Mouse (Mus musculus) spleen, adult 2 months (tissue): Measurements from ENCODE around the gene Tnip3. TPM values are rescaled to one million over a fixed set of nuclear protein-coding genes. Genes with fewer than 3 reads are reported as not detected.

Experiments
- DNase-seq, 2 experiments: peaks; one replicate each; pipeline versions ENCODE4 v3.0.0 to v3.0.0-alpha.2; 2012 to 2021; ENCODE audit warnings: low spot score in 2 of 2, low read depth in 1 of 2
- H3K27ac ChIP-seq: fragments of 200-500 bp; 2 replicates; pipeline ENCODE4 v1.5.1; 2012; ENCODE audit warnings: low read length, inconsistent platforms; ENCODE audit not compliant: insufficient read depth
- H3K27me3 ChIP-seq: fragments of 200-500 bp; 2 replicates; pipeline ENCODE4 v1.6.1; 2012; ENCODE audit warnings: mild to moderate bottlenecking, moderate library complexity, low read length, inconsistent platforms; ENCODE audit not compliant: control insufficient read depth, insufficient read depth
- H3K36me3 ChIP-seq: fragments of 200-500 bp; 2 replicates; pipeline ENCODE4 v1.6.1; 2012; ENCODE audit warnings: mild to moderate bottlenecking, low read length, inconsistent platforms; ENCODE audit not compliant: control insufficient read depth, insufficient read depth
- H3K4me1 ChIP-seq: fragments of 200-500 bp; 2 replicates; pipeline ENCODE4 v1.6.1; 2011; ENCODE audit warnings: inconsistent platforms; ENCODE audit not compliant: control insufficient read depth, insufficient read depth, insufficient read length
- H3K4me3 ChIP-seq: fragments of 200-500 bp; 2 replicates; pipeline ENCODE4 v1.5.1; 2011; ENCODE audit warnings: mild to moderate bottlenecking, inconsistent platforms; ENCODE audit not compliant: insufficient read depth, insufficient read length; ENCODE audit errors: extremely low read depth
- CTCF ChIP-seq: fragments of 200-500 bp; IDR thresholded peaks from 2 replicates; pipeline ENCODE4 v1.5.1; 2011; ENCODE audit warnings: mild to moderate bottlenecking, inconsistent platforms; ENCODE audit not compliant: insufficient read depth, insufficient read length, insufficient replicate concordance; ENCODE audit errors: extremely low read depth
- POLR2A ChIP-seq: fragments of 200-500 bp; IDR thresholded peaks from 2 replicates; pipeline ENCODE4 v1.6.1; 2011; ENCODE audit warnings: low read depth, low read length, inconsistent platforms
- WGBS: fragments of 180-500 bp; shearing (Covaris S2); methylation state at CpG from one replicate; pipeline ENCODE4 v1.1.7; 2018; 5-methylcytosine and 5-hydroxymethylcytosine counted together
- polyA plus RNA-seq: library from polyadenylated mRNA; depleted of rRNA; stranded (reverse); fragments of >200 nt; gene quantifications from 2 replicates; pipeline ENCODE4 v1.2.3, GENCODE M21; 2012

Gene Tnip3
- polyA plus RNA-seq, 1 experiment = 0.19 TPM

DNA sequence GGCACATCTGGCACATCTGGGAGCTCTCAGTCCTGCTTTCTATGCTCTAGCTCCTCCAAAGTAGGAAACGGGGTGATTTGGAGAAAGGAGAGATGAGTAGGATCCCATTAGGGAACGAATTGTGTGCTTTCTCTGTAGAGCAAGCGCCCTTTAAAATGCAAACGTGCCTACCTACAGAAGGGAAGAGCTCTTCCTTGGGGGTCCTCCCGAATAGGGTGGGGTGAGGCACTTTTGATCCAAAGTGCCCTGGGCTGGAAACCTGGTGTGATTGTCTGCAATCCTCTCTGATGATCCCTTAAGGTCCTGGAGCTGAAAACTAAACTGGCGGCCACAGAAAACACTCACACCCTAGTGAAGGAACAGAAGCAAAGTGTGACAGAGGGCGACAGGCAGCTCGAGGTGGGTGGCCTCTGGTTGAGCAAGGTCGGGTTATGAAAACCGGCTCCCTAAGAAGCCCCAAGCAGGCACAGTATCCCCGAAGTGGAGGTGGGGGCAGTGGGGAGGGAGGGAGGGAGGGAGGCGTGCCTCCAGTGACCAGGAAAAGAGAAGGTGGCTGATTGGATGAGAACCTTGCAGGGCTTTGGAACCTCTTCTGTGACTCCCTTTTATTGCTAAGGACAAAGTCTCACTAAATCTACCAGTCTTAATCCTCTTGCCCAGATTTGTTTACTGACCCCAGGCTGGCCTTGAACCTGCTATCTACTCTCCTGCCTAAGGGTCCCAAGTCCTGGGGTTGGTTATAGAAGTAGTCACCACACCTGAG lies 72.1 kb downstream of the Tnip3 start:
- 78% methylated on average over 12 of the region's 12 CpGs for WGBS
- Histone ChIP-seq H3K4me1 (peaks cover 2% of the 10 kb centered on the region; the same call in 1 of the 2 replicates), H3K4me3 (no peak overlapping the region), H3K27me3 (no peaks in the 10 kb centered on the region), H3K27ac (no peak overlapping the region), H3K36me3 (no peaks in the 10 kb centered on the region)
- DNase-seq = no peak
- TF ChIP-seq POLR2A (no peak), CTCF (no peak)

DNA sequence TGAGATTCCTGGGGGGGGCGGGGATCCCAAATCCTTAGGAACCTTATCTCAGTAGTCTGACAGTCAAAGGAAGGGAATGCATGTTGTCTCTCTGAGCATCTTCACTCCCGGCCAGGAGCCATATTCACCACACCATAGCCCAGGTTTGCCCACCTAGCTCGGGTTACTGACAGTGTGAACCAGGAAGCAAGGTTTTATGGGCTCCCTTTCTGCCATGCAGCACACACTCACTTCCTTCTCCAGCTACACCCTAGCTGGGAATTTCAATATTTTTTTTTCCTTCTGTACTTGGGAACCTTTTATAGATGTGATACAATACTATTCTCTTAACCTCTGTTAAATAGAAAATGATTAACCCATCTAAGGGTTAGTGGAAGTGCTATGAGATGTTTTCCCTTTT lies 73.4 kb downstream of the Tnip3 start:
- H3K27ac ChIP-seq = peak overlapping the region; percentile 43; the same call in 1 of the 2 replicates
- peaks cover 2% of the 10 kb centered on the region; the same call in 1 of the 2 replicates for H3K4me1 ChIP-seq
- no peak overlapping the region for H3K4me3 ChIP-seq
- DNase-seq = no peak
- no peaks in the 10 kb centered on the region for H3K36me3 ChIP-seq
- TF ChIP-seq CTCF = no peak
- TF ChIP-seq POLR2A = no peak
- no peaks in the 10 kb centered on the region for H3K27me3 ChIP-seq
- 81% methylated on average over 3 of the region's 3 CpGs for WGBS

GRCm38 (mm10) chr6:65599865-65600739 lies 75.0 kb downstream of the Tnip3 start:
- no peak for DNase-seq
- H3K36me3 ChIP-seq = no peaks in the 10 kb centered on the region
- H3K27ac ChIP-seq = peak overlapping the region; percentile 65
- TF ChIP-seq POLR2A (no peak), CTCF (no peak)
- 12% methylated on average over 7 of the region's 7 CpGs for WGBS
- peaks cover 2% of the 10 kb centered on the region; the same call in 1 of the 2 replicates for H3K4me1 ChIP-seq
- H3K4me3 ChIP-seq = no peak overlapping the region
- H3K27me3 ChIP-seq = no peaks in the 10 kb centered on the region

- H3K4me3 ChIP-seq = no peak overlapping the region
- DNase-seq = no peak
- H3K27ac ChIP-seq = no peak overlapping the region
- 6% methylated on average over 1 of the region's 1 CpGs for WGBS
- no peaks in the 10 kb centered on the region for H3K36me3 ChIP-seq
- no peaks in the 10 kb centered on the region for H3K27me3 ChIP-seq
- H3K4me1 ChIP-seq = peaks cover 2% of the 10 kb centered on the region; the same call in 1 of the 2 replicates
- TF ChIP-seq CTCF = no peak
- TF ChIP-seq POLR2A = no peak
These were observed 75.8 kb downstream of the Tnip3 start for GRCm38 (mm10) chr6:65600887-65601286.

- Histone ChIP-seq H3K27me3 (no peaks in the 10 kb centered on the region), H3K4me3 (no peak overlapping the region), H3K27ac (no peak overlapping the region), H3K4me1 (peaks cover 2% of the 10 kb centered on the region; the same call in 1 of the 2 replicates), H3K36me3 (no peaks in the 10 kb centered on the region)
- TF ChIP-seq CTCF = no peak
- no peak for TF ChIP-seq POLR2A
- DNase-seq = no peak
- 88% methylated on average over 4 of the region's 4 CpGs for WGBS
These were observed 80.7 kb downstream of the Tnip3 start for GRCm38 (mm10) chr6:65605778-65606177.

- no peaks in the 10 kb centered on the region for H3K4me1 ChIP-seq
- TF ChIP-seq CTCF (no peak), POLR2A (no peak)
- no peaks in the 10 kb centered on the region for H3K36me3 ChIP-seq
- H3K4me3 ChIP-seq = no peak overlapping the region
- DNase-seq = no peak
- H3K27ac ChIP-seq = no peak overlapping the region
- H3K27me3 ChIP-seq = no peaks in the 10 kb centered on the region
These were observed 81.8 kb downstream of the Tnip3 start for GRCm38 (mm10) chr6:65606946-65607345.
